Mouse (Mus musculus) G1E-ER4 (cell line): ENCODE results near the gene Itpr1. TPM values are rescaled to one million over a fixed set of nuclear protein-coding genes. Genes with fewer than 3 reads are reported as not detected.

ENCODE experiments used
- GATA1 ChIP-seq: IDR thresholded peaks from one replicate; pipeline ENCODE4 v1.8.0; 2012; ENCODE audit warnings: low read length, inconsistent platforms
- polyA plus RNA-seq: library from polyadenylated mRNA; stranded (reverse); fragments of >175 nt; gene quantifications from 2 replicates; pipeline ENCODE4 v1.2.3, GENCODE M21; 2012

Itpr1 gene
- polyA plus RNA-seq, 1 experiment, result 6.0 TPM

DNA sequence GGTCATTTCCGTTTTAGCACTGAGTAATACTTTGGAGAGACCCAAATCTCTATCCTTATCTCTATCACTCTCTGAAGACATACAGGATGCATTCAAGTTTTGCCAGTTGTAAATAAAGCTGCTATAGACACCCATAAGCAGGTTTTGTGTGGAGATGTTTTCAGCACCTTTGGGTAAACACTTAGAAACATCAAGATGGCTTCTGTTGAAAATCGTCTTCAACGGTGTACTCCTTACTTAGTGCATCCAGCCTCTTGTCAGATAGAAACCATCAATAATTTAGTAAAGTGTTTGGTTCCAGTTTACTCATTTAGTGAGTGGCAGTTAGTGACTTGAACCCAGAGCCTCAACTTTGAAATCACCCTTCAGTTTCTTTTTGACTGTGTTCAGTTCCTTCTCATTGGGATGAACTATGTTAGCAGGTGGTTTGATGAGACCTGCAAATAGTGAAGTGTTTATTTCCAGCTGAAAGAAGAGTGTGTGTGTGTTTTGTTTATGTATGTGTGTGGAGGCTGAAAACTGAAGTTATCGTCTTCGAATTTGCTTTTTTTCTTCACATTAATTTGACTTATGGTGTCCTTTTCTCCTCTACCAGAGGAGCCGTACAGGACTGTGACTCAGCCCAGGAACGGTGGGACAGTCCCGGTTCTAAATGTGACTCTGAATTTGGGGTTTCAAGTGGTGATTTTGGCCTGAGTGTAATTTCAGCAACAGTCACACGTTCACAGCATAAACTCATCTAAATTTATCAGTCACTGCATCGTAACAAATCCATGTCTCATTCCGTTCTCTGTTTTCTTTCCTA, 66.1 kb downstream of the Itpr1 start:
- TF ChIP-seq GATA1, result no peak

DNA sequence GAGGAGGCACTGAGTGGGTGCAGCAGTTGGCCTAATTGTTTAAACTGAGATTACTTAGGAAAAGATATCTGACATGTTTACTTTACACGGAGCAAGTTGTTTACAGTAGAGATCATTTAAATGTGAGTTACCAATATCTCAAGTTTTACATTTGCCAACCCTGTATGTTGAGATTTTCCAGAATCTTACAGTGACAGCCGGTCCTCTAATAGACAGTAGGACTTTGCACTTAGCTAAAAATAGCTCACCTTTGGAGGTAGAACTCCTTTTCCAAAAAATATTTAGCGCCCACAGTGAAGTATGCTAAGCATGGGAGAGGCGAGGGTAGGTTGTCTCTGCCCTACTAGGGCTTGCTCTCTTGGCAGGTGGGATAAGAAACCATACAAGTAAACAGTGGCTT, 69.2 kb downstream of the Itpr1 start:
- TF ChIP-seq GATA1, result no peak

DNA sequence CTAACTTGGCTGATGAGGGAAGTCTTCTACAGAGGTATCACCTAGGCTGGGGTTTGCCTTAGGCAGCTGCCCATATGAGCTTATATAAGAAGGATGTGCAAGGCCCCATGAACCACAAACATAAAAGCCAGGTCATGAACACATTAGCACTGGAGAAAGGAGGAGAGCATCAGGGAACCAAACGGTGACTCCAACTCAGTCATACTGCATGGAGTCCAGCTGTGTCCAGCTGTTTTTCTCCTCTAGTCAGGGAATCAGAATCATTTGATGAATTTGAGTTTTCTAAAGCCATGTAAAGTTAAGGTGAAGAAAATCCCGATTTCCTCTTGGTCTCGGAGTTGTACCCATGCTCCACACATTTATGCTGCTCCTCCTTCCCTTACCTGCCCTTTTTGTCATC, 69.7 kb downstream of the Itpr1 start:
- TF ChIP-seq GATA1, result no peak

DNA sequence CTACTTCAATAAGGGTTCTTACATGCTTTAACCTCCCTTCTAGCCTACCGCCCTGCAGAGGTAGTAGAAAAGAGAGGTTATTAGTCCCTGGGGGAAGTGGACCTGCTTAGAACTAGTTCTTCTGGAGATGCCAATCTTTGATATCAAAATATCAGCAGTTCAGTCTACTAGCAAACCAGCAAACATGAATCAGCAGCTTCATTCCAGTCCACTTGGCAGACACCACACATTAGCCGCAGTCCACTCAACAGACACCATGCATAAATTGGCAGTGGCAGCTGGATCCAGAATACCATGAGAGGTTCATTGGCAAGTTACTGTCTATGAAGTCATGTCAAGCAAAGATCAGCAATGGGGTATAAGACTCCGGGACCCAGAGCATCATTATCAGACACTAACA, 71.8 kb downstream of the Itpr1 start:
- no peak for TF ChIP-seq GATA1

DNA sequence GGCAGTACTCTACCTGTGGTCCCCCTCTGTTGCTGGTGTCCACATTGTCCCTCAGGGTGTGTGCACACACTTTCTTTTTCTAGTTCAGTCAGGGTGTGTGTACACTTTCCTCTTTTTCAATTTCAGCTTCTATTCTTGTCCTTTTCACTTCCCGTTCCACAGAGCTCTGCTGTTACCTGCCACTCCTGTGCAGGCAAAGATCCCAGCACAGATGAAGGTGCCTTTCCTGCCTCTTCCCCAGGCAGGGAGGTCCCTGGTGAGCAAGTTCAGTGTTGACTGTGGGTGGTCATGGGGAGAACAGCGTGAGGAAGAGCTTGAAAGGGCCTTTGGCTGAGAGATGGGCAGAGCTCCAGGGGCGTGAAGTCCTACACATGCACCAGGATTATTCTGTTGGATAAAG, 76.1 kb downstream of the Itpr1 start:
- TF ChIP-seq GATA1, result no peak

DNA sequence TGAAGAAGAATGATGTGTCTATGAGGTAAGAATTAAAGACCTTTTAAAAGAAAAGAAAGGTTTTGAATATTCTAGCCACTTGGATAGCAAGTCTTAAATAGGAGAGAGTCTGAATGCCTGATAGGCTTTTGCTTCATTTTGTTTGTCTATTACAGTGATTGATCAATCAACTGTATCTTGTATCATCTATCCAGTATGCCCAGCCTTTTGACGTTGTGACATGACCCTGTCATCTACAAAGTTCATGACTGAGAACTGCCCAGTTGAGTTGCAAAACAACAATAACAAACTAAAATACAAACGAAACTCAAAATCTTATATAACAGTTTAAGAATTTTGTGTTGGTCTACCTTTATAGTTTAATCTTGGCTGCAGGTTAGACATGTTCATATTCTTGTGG, 78.1 kb downstream of the Itpr1 start:
- TF ChIP-seq GATA1, result no peak

DNA sequence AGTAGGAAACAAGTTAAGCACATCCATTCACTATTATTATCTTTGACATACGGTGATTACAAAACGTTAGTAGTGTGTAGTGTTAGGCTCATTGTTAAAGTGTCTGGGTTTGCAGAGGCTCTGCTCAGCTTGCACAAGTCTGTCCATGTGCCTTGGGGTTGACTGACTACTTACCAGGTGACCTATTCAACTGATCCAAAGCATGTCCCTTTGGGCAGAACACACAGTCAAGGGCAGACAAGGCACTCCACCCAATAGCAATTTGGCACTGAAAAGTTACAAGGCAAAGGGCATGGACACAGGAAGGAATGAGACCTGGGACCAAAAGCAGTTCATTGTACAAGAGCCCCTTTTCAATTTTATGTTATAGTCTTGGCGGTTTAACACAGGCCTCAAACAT, 78.7 kb downstream of the Itpr1 start:
- no peak for TF ChIP-seq GATA1

DNA sequence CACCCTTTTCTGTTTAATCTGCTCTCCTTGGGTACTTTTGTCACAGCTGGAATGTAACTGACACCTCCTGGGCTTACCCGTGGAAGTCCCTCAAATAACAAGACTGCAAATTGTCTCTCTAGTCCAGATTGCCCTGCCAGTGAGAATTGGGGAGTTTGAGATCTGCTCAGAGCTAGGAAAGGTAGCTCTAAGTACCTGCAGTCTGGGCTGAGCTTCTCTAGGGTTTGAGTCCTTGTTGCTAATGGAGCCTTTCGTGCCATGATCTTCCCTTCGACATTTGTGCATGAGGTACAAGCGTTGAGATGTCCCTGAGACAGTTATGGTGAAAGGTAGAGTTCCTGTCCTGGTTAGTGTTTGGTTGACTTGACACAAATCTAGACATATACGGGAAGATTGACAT, 89.0 kb downstream of the Itpr1 start:
- no peak for TF ChIP-seq GATA1

DNA sequence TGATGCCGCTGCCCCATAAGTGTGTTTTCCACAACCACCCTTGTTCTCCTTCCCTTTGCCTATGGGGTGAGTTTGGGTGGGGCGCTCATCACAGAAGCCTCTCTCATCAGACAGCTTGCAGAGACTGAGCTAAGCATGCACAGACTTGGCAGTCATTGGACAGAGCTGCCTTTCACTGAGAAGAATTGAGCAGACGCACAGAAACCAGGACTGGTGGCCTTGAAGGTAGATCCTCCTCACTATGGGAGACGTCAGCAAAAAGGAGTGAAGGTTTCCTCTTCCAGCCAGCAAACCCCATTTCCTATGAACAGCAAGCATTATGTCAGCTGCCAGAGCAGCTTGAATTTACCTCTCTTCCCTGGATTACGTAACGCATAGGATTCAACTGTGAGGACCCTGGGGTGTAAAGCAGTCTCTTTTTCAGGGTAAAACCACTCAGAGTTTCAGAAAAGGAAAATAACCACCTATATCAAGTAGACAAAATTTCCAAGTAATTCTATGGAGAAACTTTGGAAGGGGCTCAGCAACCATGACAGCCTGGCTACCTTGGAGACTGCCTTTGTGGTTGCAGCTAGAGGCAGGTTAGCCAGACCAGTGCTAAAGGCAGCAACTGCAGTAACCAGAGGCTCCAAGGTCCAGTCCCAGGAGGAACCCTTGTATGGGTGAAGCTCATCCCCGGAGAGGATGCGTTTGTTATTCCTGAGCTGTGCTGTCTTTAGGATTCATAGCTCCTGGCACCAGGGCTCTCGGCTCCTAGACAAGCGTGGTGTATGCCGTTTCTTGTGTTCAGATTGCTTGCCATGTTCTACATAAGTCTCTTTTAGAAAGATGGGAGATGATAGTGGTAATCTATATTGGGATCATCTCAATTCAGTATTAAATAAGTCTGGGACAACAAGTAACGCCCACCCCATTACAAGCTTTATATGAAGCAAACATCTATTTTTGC, 91.0 kb downstream of the Itpr1 start:
- no peak for TF ChIP-seq GATA1

DNA sequence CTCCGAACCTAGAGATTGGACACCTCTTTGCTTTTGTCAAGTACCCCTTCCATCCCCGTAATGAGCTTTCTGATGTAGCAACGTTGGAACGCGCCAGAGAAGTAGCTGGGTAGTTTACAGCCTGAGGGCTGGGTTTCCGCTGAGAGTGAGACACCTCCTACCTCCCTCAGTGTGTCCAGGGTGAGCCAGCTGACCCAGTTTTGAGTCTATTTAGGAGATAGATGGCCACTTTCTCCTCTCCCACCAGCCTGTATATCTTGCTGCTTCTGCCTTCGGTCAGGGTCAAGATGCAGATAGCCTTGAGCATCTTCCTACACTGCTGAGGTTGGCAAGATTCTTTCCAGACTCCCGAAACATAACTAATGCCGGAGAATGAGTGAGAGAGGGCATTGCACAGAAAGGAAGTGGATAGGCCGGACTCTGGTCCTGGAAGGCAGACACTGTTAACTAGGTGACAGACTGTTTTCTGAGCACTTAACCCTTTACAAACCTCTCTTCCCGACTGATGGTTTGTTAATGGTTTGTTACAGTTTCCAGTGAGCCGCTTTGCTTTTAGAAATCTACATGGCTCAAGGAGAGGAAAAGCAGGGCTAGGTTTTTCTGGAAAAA, 92.4 kb downstream of the Itpr1 start:
- no peak for TF ChIP-seq GATA1

DNA sequence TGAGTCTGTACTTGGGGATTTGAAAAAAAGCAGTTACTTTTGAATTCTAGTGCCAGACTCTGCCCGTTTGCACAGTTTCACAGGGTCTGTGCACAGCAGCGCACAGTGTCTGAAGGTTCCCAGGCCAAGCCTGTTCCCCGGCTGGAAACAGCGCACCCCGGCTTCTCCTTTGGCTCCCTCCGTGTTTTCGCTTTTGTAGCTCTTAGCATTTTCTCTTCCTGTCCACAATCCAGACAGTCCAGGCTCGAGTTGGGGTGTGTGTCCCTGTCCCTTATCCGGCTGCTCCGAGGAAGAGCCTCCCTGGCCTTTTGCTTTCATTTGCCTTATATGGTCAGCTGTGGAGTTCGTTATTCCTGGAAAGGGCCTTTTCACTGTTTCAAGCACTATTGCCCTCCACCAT, 93.3 kb downstream of the Itpr1 start:
- no peak for TF ChIP-seq GATA1

DNA sequence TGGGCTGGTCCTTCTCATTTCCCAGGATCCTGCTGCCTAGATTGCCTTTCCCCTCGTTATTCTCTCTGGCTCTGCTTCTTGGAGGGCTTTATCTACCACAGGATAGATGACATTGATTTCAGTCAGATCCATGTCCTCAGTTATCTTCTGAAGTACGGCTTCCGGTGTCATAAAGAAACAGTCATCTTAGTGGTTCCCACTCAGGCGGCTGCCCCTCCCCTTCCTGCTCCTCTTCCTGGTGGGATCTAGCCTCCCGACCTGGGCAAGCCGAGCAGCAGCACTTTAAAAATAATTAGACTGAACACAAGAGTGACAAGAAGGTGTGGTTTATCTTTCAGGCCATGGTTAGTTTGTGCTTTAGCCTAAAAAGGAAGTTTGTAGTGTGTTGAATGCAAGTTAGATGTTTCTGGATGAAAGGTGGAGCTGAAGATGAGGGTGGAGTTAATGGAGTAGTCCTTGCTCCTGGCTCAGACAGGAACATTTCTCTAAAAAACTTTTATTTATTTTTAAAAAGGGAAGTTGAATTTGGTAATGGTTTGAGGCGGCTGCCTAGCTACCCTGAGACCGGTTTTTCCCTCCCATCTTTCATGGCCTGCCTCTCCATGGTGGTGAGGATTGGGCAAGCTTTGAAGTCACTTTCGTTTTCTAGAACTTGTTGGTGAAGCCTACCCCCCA, 94.2 kb downstream of the Itpr1 start:
- TF ChIP-seq GATA1, result no peak

DNA sequence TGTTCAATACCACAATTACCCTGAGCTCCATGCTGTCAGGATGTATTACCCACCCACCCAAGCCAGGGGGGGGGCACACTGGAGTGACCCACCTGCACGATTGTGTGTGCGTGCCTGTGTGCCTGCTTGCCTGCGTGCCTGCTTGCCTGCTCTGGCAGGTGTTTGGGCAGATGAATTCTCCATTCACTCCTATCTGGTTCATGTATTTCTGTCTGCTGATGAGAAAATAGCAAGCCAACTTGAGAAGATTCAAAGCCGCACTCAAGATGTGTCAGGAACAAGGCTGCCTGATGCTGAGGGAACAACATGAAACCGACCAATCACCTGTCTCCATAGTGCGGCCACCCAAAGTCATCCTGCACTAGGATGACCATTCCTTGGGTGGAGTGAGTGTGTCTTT, 94.9 kb downstream of the Itpr1 start:
- TF ChIP-seq GATA1, result no peak

DNA sequence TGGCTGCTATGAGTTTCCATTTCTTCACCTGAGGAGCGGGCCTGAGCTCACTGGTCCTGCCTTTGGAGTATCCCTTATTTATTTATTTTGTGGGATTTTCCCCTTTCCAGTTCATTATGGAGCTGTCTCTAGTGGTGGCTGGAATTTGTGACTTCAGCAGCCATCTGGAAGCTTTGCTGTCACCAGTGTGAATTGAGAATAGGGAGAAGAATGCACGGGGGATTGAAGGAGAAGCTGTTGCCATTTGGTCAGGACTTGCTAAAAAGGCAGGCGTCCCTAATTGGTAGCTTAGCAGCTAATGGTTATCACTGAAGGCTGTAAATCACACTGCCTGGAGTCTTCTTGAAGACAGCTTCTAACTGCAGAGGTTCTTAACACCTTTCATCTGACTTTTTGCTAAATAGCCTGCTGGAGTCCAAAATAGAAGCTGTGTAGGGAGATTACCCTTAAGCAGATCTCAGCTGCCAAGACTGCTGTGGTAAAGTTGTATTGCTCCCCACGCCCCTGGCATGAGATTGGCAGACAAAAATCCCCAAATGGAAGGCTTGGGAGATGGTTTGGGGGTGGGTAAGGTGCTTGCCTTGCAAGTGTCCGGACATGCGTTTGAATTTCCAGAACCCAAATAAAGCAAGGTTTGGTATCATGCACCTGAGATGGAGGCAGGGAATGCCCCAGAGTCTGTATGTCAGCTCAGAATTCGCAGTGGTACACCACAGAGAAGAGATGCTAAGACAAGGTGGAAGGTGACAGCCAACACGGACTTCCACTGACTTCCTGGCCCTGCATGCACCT, 96.7 kb downstream of the Itpr1 start:
- no peak for TF ChIP-seq GATA1

DNA sequence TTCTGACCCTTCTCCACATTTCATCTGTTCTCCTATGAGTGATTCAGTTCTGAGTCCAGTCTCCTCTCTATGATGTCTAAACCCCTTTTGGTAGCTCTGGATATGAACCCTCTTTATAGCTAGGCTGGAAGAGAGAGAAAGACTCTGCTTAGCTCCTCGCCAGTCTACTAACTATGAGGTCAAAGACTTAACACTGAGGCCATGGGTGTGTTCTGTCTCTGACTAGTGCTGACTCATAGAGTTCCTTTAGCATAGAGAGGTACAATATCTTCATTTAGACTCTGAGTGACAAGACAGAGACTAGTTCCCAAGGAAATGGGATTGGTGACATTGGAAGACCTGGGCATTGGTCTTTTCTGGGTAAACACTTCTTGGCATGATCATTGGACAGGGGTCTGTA, 100.2 kb downstream of the Itpr1 start:
- no peak for TF ChIP-seq GATA1
